Mouse (Mus musculus) right cerebral cortex, postnatal 4 days (tissue): ENCODE data around the gene Ell.

Source experiments
- DNase-seq: peaks from one replicate; pipeline ENCODE4 v3.0.0-alpha.2; 2022

Gene Ell

DNA sequence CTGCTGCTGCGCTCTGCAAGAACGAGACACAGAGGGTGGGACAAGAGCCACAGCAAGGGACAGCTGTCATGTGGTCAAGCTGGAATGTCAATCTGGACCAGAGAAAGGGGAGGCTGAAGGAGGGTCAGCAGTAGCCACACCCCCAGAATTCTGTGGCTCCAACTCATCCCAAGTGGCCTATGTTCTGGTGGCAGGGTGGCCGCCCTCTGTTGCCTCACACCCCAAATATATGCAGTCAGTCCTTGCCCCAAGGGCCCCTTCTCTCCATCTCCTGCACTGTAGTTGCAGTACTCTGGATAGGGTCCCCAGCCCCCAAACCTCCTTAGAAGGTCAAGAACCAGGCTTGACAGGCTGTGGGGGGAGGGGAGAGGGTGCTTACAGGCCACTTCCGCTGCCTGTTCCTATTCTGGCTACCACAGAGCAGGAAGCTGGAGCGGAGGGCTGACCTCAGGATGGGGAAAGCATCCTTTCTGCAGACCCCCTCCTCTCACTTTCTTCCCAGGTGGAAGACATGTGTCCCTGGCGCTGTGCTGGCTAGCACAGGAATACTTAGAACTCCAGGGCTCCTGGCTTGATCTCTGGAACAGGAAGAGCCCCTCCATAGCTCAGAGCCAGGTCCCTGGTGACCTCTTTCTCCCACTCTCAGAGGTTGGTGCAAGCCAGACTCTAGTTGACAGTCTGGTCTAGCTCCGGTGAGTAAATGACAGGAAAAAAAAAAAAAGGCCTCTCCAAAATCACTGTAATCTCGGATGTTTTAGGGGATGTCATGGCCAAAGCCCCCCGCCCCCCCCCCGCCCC lies 61.4 kb downstream of the Ell start:
- DNase-seq = no peak

DNA sequence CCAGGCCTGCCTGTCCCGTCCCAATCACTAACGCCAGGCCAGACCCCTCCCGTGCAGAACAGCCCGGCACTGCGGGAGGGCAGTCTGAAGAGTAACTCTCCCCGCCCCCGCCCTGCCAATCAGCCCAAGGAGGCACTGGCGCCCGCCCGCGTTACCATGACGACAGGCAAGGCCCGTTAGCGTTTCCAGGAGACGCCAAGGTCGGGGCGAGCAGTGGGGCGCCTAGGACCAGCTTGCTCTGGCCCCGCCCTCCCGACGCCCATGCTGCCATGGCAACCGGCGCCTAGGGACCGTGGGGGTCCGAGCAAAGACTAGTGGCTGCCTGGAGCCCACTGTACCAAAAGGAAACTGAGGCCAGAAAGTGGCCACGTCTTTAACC lies 62.0 kb downstream of the Ell start:
- DNase-seq = peak; percentile 89

DNA sequence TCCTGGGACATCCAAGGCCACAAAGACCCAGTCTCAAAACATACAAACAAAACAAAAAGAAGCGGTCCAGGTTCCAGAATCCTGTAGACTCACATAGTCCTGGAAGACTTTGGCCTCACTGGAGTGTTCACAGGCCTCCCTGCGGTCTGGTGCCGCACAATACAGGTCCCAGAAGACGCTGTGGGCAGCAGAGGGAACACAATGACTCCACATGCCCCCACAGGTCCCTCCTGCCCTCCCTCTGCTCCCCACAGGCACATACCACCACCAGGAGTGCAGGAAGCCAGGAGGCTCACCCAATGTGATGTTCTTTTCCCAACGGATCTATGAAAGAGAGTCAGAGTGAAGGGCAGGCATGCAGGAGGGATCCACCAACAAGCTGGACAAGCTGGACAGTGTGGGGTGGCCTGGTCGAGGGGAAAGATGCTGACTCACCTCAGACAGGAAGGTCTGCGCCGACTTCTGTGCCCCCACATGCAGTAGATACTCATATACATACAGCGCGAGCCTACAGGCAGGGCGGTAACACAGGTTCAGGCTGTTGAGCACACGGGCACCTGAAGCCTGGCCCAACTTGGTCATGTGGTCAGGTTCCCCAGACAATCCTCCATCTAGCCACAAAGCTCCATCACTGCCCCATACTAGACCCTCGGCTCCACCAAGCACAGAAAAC lies 63.0 kb downstream of the Ell start:
- no peak for DNase-seq

DNA sequence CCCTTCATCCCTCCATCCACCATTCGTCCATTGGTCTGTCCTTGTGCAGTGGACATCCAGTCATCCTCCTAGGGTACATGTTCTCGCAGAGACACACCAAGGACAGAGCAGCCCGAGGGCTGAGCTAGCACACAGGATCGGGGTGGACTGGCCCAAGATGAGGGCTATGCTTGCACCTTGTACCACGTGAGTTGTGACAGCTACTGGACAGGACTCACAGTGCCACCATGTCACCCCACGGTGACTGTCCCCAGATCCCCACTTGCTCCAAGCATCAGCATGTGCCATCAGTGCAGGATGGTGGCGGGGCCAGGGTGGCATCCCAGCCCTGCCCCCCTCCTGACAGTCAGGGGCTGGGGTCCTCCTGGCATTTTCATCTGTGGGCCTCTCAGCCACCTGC lies 65.3 kb downstream of the Ell start:
- DNase-seq = no peak

DNA sequence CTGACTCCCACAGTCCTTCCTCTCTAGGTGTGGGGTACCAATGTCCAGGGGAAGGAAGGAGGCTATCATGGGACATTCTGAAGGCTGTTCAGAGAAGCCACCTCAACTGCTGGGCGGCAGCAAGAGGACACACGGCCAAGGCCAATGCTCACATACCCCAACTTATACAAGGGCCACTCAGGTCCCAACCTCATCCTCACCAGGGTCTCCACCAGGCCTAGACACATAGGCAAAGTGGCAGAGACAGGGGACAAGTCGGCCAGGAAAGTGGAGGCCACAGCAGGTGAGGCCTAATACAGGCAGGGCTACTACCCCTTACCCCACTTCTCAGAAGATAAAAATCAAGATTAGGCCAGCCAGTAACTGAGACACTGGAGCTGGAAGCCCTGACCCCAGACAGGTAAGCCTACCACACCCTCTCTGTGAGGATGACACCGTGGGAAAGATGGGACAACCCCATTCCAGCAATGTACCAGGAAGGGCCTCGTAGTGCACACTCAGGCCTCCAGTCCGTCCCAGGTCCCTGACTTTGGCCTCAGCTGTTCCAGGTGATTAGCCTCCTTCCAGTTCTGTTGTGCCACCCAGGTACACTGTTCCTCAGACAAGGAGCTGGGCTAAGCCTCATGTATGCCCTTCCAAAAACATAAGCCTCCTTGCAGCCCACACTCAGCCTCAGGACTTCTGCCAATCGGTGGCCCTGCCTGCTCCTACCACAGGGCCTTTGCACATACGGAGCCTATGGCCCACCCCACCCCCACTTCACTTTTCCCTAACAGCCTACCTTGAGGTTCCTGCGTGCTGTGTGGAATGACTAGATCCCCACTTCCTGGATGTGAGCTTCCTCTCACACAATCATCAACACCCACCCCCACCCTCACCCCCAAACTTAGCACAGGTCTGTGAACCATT lies 66.9 kb downstream of the Ell start:
- DNase-seq = no peak

DNA sequence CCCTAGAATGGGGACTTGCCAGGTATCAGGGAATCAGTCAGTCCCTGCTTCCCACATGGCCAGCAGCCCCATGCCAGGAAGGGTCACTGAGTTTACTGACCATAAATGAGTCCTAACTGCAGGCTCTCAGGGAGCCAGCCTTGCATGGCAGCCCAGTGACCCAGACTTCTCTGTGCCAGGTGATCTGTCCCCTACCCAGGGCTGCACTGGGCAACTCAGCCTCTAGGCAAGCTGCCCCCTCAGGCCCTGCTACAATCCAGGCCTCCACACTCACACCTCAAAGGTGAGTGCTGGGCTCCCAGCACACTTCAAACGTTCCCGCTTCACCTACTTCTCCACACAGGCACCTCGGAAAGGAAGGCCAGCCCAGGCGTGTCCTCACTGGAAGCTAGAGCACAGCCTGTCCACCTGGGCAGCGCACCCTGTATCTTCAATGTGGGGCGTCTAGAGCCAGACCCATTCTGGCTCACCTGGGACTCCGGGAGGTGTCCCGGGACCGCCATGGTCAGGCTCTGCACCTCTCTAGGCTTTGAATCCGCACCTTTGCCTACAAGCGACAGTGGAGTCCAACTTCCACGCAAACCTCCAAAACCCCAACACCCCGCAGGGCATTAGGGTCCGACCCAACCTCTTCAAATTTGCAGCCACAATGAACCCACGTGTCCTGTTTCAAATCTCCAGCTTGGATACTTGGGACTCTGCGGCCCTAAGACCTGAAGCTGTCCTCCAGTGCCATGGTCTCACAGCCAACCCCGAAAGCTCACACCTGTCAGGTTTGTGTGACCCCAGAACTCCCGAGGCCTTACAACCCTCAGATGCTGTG lies 67.7 kb downstream of the Ell start:
- DNase-seq = no peak

DNA sequence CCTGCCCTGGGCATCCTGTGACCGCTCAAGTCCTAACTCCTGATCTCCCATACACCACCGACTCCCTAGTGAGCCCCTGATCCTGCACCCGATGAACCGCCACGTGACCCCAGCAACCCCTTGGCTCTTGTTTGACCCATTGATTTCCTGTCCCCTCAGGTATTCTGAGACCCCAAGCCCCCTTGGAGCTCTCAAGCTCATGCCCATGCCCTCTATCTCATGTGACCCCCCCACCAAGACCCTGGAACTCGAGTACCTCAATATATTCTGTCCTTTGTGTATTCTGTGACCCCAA lies 68.3 kb downstream of the Ell start:
- DNase-seq = no peak

DNA sequence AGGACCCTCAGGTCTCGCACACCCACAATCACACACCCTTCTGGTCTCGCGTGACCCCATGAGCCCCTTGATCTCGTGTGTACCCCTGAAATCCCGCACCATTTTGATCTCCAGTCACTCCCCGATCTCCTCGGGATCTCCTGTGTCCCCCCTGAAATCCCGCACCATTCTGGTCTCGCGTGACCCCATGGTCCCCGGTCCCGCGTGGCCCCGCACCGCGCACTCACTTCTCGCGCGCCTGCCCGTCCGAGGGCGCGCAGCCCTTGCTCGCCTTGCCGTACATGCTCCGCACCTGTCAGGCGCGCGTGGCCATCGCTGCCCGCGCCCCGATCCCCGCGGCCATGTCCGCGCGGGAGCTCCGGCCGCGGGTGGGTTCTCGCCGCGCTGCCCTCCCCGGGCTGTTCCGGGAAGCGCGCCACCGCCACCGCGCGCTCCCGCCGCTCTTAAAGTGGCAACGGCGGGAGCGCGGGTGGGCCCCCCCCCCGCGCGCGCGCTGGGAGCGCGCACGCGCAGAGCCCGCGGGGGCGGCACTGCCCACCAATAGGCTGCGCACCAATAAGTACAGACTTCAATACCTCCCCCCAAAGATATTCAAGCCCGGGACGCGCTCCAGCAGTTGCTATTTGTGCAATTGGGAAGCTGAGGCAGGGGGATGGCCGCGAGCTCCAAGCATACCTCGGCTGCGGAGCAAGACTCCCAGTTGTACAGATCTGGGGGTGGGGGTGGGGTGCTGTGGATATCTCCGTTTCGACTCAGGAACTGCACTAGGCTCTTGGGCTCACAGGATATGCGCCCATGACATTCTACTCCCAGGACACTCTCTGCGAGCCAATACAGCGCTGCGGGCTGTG lies 68.9 kb downstream of the Ell start:
- peak; percentile 75 for DNase-seq

DNA sequence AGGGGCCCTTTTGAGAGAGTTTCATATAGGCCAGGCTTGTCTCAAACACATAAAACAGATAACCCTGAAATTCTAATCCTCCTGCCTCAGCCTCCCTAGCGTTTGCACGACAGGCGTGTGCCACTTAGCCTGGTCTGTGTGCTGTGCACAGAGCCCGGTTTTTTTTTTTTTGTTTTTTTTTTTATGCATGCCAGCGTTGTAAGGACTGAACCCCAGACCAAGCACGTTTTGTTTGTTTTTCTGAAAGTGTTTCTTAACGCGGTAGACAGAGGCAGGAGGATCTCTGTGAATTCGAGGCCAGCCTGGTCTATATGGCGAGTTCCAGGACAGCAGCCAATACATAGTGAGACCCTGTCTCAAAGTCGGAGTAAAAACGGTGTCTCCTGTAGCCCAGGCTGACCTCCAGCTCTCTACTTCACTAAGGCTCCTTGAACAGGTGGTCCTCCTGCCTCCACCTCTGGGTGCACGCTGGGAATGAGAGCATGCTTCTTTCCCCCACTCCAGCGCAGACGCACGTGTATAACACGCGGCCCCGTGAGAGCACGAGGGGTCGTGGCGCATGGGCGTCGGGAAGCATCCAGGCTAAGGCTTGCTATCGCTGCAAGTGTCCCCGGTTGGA lies 69.6 kb downstream of the Ell start, which contains the start of gene Ssbp4:
Gene Ssbp4, minus strand, starts transcription at position 124 of the 619 bp plus-strand sequence.
- no peak for DNase-seq

DNA sequence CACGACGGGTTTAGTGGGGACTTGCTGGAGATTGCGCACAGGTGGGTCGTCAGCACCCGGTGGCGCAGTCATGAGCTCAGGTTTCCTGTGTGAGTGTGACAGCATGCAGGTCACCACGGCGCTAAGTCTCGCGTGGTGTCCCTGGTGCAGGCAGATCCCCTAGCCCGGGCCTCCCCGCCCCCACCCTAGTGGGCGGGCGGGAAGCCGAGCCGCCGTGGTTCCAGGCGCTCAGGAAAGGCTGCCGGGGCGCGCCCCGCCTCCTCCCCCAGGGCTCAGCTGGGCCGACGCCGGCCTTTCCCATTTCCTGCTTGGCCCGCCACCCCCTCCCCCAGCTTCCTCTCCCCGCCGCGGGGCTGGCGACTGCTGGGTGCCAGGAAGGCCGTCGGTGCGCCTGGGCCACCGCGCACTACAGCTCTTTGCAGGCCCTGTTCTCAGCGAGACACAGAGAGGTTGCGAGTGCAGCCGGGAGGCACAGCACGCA lies 70.2 kb downstream of the Ell start:
- peak; percentile 73 for DNase-seq

DNA sequence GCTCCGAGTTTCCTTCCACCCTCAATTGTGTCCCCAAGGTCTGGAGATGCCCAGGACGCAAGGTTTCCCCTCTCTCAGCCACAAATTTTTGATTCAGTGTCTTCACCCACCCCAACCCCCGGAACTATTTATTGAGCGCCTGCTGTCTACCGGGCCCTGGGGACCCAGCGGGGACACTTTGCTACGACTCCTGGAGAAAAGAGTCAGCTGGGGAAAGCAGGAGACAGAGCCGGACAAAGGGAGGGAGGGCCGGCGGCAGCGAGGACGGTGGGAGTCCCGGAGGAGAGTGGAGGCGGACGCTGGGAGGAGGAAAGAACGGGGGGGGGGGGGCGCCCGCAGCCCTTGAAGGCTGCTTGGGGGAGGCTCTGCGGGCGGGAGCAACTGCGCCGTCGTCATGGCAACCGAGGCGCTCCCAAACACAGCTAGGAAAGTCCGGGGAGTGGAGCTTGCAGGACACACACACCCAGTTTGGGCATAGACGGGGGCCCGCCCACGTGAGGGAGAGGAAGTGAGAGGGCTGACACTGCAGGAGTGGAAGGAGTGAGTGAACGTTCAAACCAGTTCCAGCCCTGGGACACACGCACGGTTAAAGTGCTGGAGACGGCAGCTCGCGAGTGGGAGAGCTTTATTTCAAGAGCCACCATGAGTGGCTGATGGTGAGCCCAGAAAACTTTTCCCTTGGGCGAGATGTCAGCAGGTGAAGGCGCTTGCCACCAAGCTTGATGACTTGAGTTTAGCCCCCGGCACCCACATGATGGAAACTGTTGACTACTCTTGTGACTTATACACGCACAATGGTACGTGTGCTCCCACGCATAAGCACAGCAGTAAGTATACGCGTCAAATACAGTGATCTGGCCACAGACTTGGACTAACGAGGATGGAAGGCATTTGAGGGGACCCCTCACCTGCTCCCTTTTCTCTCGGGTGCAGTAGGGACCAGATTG lies 70.9 kb downstream of the Ell start:
- DNase-seq = peak; percentile 79

DNA sequence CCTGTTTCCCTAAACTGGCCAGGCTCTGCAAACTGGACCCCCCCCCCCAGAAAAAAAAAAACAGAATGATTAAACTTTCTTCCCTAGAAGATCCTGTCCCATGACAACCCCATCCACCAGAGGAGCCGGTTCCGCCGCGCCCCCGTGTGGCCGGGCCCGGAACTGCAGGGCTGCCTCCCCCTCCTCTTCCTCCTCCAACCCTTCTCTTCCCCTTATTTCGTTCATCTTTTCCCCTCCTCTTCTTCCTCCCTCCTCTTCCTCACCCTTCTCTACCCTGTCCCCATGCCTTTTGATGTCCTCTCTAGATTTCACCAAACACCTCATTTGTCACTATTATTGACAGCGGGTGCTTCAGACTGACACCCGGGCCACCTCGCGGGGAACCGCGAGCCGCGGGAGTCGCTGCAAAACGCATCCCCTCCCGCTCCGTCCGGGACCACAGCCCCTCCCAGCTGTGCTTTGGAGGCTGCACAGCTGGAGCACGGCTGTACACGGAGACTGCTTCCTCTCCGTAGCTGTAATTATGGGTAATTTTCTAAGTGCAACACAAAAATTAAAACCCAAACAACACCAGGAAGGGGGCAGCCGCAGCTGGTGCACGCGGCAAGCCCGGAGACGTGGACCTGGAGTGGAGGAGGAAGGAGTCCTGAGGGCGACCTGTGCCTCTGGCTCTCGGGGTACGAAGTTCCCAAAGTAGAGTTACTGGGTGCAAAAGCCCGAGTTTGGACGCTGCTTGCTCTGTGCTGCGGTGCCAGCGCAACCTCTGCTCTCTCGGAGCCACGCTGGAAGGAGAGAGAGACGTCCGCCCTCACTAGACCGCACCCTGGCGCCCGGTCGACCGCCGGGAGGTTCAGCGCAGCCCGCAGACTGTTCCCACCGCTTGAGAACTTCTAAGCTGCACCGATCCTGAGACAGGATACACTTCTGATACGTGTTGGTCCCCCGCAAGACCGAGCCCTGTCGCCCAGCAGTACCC lies 71.8 kb downstream of the Ell start:
- DNase-seq = peak; percentile 78

DNA sequence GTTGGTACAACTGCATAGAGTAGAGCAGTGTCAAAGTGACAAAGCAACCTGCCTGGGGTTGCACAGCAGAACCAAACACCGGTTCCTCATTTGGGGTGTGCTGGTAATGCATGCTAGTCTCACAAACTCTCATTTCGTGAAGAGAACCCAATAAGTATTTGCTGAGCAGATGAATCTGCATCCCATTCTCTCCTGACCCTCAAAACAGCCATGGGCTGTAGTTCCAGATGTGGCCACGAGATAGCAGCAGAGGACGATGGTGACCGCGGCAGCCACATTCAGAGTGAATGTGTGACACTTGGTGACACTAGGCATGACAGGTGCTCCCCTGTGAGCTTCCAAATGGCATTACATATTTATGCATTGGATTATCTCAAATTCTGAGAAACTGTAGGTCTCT lies 72.6 kb downstream of the Ell start:
- DNase-seq = peak; percentile 81

DNA sequence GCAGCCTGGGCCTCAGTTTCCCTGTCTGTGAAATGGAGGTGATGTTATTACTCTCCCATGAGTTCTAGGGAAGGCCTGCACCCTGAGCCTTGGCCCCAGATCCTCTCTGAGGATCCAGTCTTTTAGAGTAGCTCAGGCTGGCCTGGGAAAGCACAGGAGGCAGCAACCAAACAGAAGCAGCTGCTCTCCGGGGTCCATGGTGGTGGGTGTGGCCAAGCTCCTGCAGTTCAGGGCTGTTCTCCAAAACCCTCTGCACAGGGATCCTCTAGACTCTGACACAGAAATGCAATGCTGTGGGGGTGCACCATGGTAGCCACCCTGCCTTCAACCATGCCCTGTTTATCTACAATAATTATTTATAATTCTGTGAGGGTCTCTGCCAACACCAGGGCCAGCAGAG lies 74.5 kb downstream of the Ell start:
- no peak for DNase-seq

DNA sequence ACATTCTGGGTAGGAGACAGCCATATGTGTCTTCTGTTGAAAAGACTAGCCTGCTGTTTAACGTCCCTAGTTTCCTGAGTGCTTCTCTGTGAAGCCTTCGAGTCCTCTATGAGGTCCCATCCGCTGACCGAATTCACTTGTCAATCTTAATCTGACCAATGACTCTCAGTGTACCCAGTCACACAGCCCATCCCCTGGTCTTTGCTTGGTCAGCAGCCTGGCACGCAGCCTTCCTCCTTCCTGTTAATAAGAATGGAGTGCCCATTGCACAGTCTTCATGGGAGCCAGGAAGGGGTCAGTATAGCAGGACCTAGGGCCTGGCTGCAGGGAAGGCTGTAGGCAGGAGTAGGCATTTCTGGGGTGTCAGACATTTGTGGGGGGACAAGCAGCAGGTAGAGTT lies 75.2 kb downstream of the Ell start:
- DNase-seq = no peak

DNA sequence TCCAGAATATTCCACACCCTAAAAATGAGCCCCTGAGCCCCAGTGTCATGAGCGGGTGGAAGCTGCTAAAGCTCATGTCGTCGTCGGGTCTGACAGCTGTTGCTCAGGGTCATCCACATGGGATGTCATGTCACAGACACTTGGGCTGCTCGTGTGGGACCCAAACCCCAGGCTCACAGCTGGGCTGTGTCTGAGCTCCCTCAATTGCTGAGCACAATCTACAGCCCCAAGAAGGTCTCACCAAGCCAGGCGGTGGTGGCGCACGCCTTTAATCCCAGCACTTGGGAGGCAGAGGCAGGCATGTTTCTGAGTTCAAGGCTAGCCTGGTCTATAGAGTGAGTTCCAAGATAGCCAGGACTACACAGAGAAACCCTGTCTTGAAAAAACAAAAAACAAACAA lies 76.0 kb downstream of the Ell start:
- no peak for DNase-seq

DNA sequence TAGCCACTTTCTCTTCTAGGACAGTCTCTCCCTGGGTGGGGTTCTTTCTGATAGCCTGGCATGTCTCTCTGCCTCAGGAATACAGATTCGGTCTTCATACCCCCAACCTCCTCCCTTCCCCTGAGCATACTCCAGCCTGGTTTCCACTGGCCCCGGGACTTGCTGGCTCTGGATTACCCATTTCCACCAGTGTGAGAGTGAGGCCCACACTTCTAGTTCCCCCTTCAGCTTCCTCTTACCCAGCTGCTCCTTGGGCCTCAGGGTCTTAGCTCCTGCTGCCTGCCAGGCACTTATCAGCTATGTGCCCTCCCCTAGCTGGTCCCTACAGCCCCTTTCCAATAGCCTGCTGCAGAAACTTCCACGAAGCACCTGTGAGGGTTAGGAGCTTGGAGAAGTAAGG lies 76.6 kb downstream of the Ell start, which contains the start of gene Lrrc25:
Gene Lrrc25, plus strand, starts transcription at position 262 of the 400 bp plus-strand sequence.
- no peak for DNase-seq

DNA sequence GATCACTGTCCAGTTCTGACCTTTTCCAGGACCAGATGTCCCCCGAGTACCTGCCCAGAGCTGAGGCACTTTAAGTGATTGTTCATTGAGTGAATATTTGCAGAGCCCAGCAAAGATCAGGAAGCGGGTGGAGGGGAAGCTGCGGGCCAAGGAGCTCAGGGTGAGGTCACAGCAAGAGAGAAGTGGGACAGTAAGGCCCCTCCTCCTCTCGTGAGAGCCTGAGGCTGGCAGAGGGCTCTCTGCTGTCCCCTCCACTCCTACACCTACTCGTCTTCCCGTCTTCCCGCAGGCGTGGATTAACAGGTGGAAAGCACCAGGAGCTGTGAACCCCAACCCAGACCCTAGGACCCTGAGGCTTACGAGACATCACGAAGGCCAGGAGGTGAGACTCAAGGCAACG lies 77.4 kb downstream of the Ell start:
- DNase-seq = no peak

DNA sequence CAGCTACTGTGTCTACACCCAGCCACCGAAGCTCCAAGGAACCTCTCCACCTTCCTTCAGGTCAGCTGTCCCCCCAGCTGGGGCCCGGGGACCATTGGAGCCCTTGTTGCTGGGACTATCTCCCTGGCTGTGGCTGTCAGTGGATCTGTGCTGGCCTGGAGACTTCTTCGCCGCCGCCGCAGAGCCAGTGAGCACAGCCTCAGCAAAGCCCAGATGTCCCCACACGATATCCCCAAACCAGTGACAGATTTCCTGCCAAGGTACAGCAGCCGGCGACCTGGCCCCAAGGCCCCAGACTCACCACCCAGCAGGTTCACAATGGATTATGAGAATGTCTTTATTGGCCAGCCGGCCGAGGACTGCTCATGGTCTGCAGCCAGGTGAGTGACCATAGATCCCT lies 78.7 kb downstream of the Ell start:
- DNase-seq = no peak
